Mouse (Mus musculus) kidney, adult 10 weeks (tissue): Measurements from ENCODE around the gene Mrps5. TPM values are rescaled to one million over a fixed set of nuclear protein-coding genes. Genes with fewer than 3 reads are reported as not detected.

Source experiments
- polyA plus RNA-seq: library from polyadenylated mRNA; stranded (reverse); fragments of 350-450 nt; fragmentation: Illumina TruSeq; extraction: RNeasy Lipid Tissue Mini Kit (QIAGEN cat#74804); gene quantifications from one replicate; pipeline ENCODE4 v1.2.3, GENCODE M21; 2014; ENCODE audit warnings: low read depth, low replicate concordance

The Mrps5 gene
- polyA plus RNA-seq = 19.1 TPM

DNA sequence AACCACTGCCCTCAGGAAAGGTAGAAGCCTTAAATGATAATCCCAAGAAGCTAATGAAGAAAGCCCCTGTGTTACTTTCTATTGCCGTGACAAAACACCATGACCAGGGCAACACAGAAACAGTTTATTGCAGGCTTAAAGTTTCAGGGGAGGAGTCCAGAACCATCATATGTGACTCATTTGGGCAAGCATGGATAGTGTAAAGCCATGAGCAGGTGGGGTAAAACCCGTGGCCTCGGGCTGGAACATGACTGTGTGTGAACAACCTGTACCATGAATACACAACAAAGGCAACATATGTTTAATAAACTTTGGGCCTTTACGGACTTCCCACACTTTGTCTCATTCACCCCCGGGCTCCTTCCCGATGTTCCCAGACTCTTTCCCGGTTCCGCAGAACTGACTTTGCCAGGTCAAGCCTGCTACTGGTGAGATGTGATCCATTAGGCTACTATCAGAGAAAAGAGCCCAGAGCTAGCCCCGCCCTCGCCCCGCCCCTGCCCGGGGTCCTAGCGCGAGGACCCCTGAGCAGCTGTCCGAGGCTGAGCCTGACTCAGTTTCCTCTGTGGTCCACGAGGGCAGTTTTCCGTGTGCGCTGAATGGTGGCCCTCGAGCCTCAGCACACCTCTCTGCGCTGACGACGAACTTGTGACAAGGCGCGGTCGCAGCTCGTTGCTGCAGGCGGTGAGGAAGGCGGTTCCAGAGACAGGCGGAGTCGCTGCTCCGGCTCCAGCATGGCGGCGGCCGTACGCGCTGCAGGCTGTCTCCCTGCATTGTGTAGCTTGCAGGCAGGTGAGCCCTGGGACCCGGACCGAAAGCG, at the start of gene Mrps5, which contains the start of gene Zfp661:
Gene Mrps5, plus strand, starts transcription at position 529 of the 820 bp plus-strand sequence.
Gene Zfp661, minus strand, starts transcription at position 401 of the 820 bp plus-strand sequence.

GRCm38 (mm10) chr2:127541185-127541584, 45.8 kb upstream of the Mrps5 start, which contains the start of gene Prom2:
TSS of gene Prom2 (minus strand) at chr2:127541467.

DNA sequence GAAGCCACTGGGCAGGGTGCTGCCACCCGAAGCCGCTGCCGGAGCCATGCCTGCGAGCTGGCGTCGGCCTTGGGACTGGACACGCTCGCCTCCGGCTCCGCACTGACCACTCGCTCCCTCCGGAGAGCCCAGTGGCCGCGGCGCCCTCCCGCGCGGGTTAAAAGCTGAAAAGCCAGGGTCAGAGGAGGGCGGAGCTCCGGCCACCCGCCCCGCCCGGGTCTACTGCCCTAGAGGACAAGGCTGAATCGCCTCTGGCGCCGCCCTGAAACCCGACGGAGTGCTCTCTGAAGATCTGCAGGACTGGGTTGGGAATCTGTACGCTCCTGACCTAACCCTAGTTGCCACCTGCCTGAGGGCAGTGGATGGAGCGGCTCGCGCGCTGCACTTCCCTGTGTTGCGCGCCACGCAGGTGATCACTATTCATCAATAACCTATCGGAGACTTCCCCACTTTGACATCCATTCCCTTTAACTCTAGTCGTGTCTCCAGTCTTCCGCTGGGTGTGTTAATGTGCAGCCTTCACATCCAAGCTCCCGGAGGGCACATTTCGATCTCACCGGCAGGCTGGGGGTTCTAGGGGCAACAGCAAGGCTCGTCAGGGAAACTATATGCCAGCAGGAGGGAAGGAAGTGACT, 69.2 kb downstream of the Mrps5 start, which contains the start of gene Mal:
Gene Mal, minus strand, starts transcription at position 610 of the 635 bp plus-strand sequence.

Other genes with a start within 250 kb of the Mrps5 start
- gene Astl, start 248.6 kb upstream of the Mrps5 start, polyA plus RNA-seq = not detected
- gene Adra2b, start 224.0 kb upstream of the Mrps5 start, polyA plus RNA-seq = 26.5 TPM
- not detected for gene Gpat2, start 162.0 kb upstream of the Mrps5 start, polyA plus RNA-seq
- gene Fahd2a, start 142.7 kb upstream of the Mrps5 start, polyA plus RNA-seq = 32.9 TPM
- gene Kcnip3, start 65.1 kb upstream of the Mrps5 start, polyA plus RNA-seq = 1.1 TPM
- gene Prom2, start 45.8 kb upstream of the Mrps5 start, polyA plus RNA-seq = 12.3 TPM
- 5.3 TPM for gene Zfp661, start 128 bp upstream of the Mrps5 start, polyA plus RNA-seq
- 482 TPM for gene Mal, start 69.5 kb downstream of the Mrps5 start, polyA plus RNA-seq
- gene Mall, start 142.7 kb downstream of the Mrps5 start, polyA plus RNA-seq = 0.28 TPM
- 19.4 TPM for gene Nphp1, start 201.7 kb downstream of the Mrps5 start, polyA plus RNA-seq
- 57.3 TPM for gene Mtln, start 205.3 kb downstream of the Mrps5 start, polyA plus RNA-seq
- gene Bub1, start 244.6 kb downstream of the Mrps5 start, polyA plus RNA-seq = 0.49 TPM